In the genomic region with DNA sequence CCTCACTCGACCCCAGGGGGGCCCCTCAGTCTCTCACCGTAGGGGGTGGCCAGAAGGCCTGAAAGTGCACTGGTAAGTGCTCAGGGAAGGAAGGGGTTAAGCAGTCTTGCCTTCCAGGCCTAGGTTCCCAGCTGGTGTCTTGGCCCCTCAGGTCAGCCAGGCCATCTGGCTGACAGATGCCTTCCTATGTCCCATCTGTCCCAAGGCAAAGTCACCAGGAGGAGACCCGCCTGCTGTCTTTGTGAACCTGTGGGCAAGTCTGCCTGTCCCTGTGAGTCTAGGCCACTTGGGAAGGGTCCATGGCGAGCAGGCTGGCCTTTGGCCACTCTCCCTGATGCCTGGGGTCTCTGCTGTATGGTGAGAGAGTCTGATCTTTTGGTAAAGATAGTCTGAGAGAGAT, we compare ENCODE assay signal across 11 mouse cellular contexts. TPM values are rescaled to one million over a fixed set of nuclear protein-coding genes. Genes with fewer than 3 reads are reported as not detected.
DNase-seq lines count a peak whose midpoint lies in the region; ATAC-seq and TF ChIP-seq lines count a peak whose summit lies in the region.
"Had no signal": no experiment of that assay in that cellular context is flagged by ENCODE, and none has a peak within 500 bp of the region (broad histone marks: within the 10 kb centered on the region; RNA-seq: fewer than 3 reads in every experiment).

No protein-coding gene starts in this region.

- H3K9ac ChIP-seq in ES-E14 (ENCODE audit: insufficient read depth, low read depth, low read length, poor library complexity, severe bottlenecking), result no peak overlapping the region
- H3K9ac ChIP-seq in limb, embryonic 13.5 days, result 0 out of 2 replicates have a peak overlapping the region, but pooled peaks have one; percentile 20

- in situ Hi-C loops in ES-E14 (cut with MboI; ENCODE audit: low sequenced_read_pairs in 2 of 2, unreplicated experiment in 2 of 2), result no loop called here

- H3K27ac ChIP-seq in ES-E14 (ENCODE audit: insufficient read depth, low read depth, low read length, poor library complexity, severe bottlenecking), result peak overlapping the region; percentile 48; the same call in 1 of the 2 replicates
- H3K27ac ChIP-seq in limb, embryonic 13.5 days, result no peak overlapping the region

- 22% methylated on average over 4 of the region's 4 CpGs for WGBS in limb, embryonic 13.5 days

- ATAC-seq in limb, embryonic 13.5 days (ENCODE audit: low FRiP score, low read depth), result no peak

- 0 out of 2 replicates have a peak overlapping the region, but pooled peaks have one; percentile 7 for H3K4me3 ChIP-seq in E14TG2a.4 (replicated peaks; ENCODE audit: low read length)
- no peak overlapping the region for H3K4me3 ChIP-seq in ES-E14 (ENCODE audit: insufficient read depth in 1 of 2, low read depth in 1 of 2, low read length in 2 of 2, poor library complexity in 1 of 2, severe bottlenecking in 1 of 2)
- no peak overlapping the region for H3K4me3 ChIP-seq in limb, embryonic 13.5 days

- H3K36me3 ChIP-seq in E14TG2a.4 (ENCODE audit: insufficient read depth, low read length) (no peaks in the 10 kb centered on the region), ES-E14 (ENCODE audit: control insufficient read depth, insufficient read depth, low read length, poor library complexity, severe bottlenecking) (no peaks in the 10 kb centered on the region; the same call in 1 of the 2 replicates)
- H3K36me3 ChIP-seq in limb, embryonic 13.5 days, result no peaks in the 10 kb centered on the region

- H3K4me2 ChIP-seq in limb, embryonic 13.5 days (replicated peaks), result no peak overlapping the region

- H3K9me3 ChIP-seq in E14TG2a.4 (ENCODE audit: low read length) (no peaks in the 10 kb centered on the region), ES-E14 (ENCODE audit: control insufficient read depth, insufficient read depth, low read depth, low read length) (no peaks in the 10 kb centered on the region)
- no peaks in the 10 kb centered on the region for H3K9me3 ChIP-seq in limb, embryonic 13.5 days

- H3K4me1 ChIP-seq in E14TG2a.4 (replicated peaks; ENCODE audit: low read depth, low read length) (peaks cover 94% of the 10 kb centered on the region), ES-E14 (ENCODE audit: control insufficient read depth in 2 of 2, insufficient read depth in 2 of 2, low read length in 2 of 2, poor library complexity in 1 of 2) (peaks cover 7 to 53% of the 10 kb centered on the region in 2 experiments)
- H3K4me1 ChIP-seq in limb, embryonic 13.5 days, result peaks cover 49% of the 10 kb centered on the region

- no peak for TF ChIP-seq CTCF in E14TG2a.4 (conservative IDR thresholded peaks at IDR 0.05; ENCODE audit: low read length)

- no peak for DNase-seq in ES-E14 (ENCODE audit: low read depth, low spot score)
- peak; percentile 87 for DNase-seq in embryo, embryonic 10 days (ENCODE audit: low spot score)
- no peak for DNase-seq in spleen, postnatal 4 days (ENCODE audit: low spot score in 2 of 2)
- no peak for DNase-seq in ovary, postnatal 14 days (ENCODE audit: low spot score)
- DNase-seq in adrenal gland, postnatal 14 days, result no peak
- DNase-seq: gastrocnemius, postnatal 10 days had no signal

- H3K27me3 ChIP-seq in E14TG2a.4 (ENCODE audit: insufficient read depth, low read length), result no peaks in the 10 kb centered on the region
- no peaks in the 10 kb centered on the region for H3K27me3 ChIP-seq in limb, embryonic 13.5 days

TF ChIP-seq in ES-E14, 5 proteins besides CTCF, POLR2A, EP300 and RAD21:
- TF ChIP-seq MAFK (IDR thresholded peaks at IDR 0.05; ENCODE audit: insufficient read depth, low read depth, low read length) (no peak), CHD2 (IDR thresholded peaks at IDR 0.05; ENCODE audit: low read depth, low read length) (no peak), ZNF384 (IDR thresholded peaks at IDR 0.05; ENCODE audit: low read depth, low read length) (no peak), ZC3H11A (IDR thresholded peaks at IDR 0.05; ENCODE audit: borderline replicate concordance, low read depth, low read length) (no peak), HCFC1 (IDR thresholded peaks at IDR 0.05; ENCODE audit: borderline replicate concordance, insufficient read depth, low read length) (no peak)

RNA-seq across cellular contexts. Expression of a gene that starts 12.5 kb away (rescaled TPM):
- 0.09 and 0.16 TPM in 2 replicates for total RNA-seq in ES-E14 (2012; rRNA removed)
- not detected in 2 replicates for polyA plus RNA-seq in limb, embryonic 13.5 days (2015; fragmentation: Nextera tagmentation; extraction: Ambion mirVana)
- not detected in 2 replicates for total RNA-seq in adrenal gland, postnatal 14 days (2021)
- total RNA-seq: adrenal gland, adult 18-20 months; gastrocnemius, postnatal 10 days; MEL had no signal
- polyA plus RNA-seq: cortical plate, adult 2 months had no signal

RNA-seq across cellular contexts. Expression of a gene that starts 32.2 kb away (rescaled TPM):
- total RNA-seq in ES-E14 (2012; rRNA removed), result 63.5 and 84.0 TPM in 2 replicates
- 24.7 and 25.9 TPM in 2 replicates for polyA plus RNA-seq in limb, embryonic 13.5 days (2015; fragmentation: Nextera tagmentation; extraction: Ambion mirVana)
- 54.4 and 97.6 TPM in 2 replicates for total RNA-seq in adrenal gland, postnatal 14 days (2021)
